Mouse (Mus musculus) liver, embryonic 14.5 days (tissue): ENCODE data around the gene Adprh.

Source experiments
- CTCF ChIP-seq: IDR thresholded peaks from 2 replicates; pipeline ENCODE4 v1.5.1; 2016; ENCODE audit warnings: antibody characterized with exemption, low read depth, control low read depth
- EP300 ChIP-seq: IDR thresholded peaks from 2 replicates; pipeline ENCODE4 v1.6.1; 2016; ENCODE audit warnings: antibody characterized with exemption, low read depth

- TF ChIP-seq CTCF (no peak), EP300 (no peak)
Observed at GRCm38 (mm10) chr16:38440403-38440802, 12.1 kb downstream of the Adprh start.
